Mouse (Mus musculus): ENCODE results near the gene Coa5. TPM values are rescaled to one million over a fixed set of nuclear protein-coding genes. Genes with fewer than 3 reads are reported as not detected.

The Coa5 gene
- total and polyA plus RNA-seq, 3 experiments = 43.8 to 79.8 (median 62.8) TPM

DNA sequence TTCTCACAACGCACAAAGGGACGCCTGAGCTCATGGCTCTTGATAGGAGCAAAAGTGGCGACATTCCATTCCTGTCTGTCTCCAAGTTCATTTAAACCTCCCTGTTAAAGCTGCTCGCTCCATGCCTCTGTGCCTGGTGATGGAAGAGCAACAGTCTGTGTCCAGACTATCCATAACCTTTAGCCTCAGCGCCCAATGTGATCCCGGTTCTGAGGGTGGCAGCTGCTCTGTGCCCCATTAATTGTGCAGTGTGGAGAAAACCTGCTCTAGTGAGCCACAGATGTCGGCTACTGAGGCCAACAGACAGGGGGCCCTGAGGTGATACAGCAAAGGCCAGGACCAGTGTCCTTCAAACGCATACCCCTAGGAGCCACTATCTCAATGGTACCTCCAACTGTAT, 30.2 kb downstream of the Coa5 start:
- in situ Hi-C loops (cut with MboI; ENCODE audit: low pct_ligation_motif_present, low pct_unique_long_range_greater_than_20kb, low sequenced_read_pairs) (loop anchor here (5.0 kb wide), 1 partner anchor 127 kb away; no protein-coding TSS in a partner anchor), dilution Hi-C loops (cut with MboI; ENCODE audit: extremely low pct_ligation_motif_present, extremely low pct_unique_long_range_greater_than_20kb, low sequenced_read_pairs) (no loop called here)
- H3K36me3 ChIP-seq (replicated peaks in 1 of 2; ENCODE audit: control insufficient read depth in 1 of 2, insufficient read depth in 1 of 2, low read length in 1 of 2) = peaks cover 14 to 63% of the 10 kb centered on the region in 2 experiments
- H3K9me3 ChIP-seq (replicated peaks; ENCODE audit: low read length) = no peaks in the 10 kb centered on the region
- TF ChIP-seq E2F4 (IDR thresholded peaks at IDR 0.05; ENCODE audit: insufficient replicate concordance, low read depth, low read length) (no peak), UBTF (IDR thresholded peaks at IDR 0.05; ENCODE audit: low read depth, low read length) (no peak), SMC3 (IDR thresholded peaks at IDR 0.05; ENCODE audit: low read depth, low read length) (no peak), CHD1 (IDR thresholded peaks at IDR 0.05; ENCODE audit: low read depth, low read length) (no peak), MEF2A (IDR thresholded peaks at IDR 0.05; ENCODE audit: borderline replicate concordance, low read depth, low read length) (no peak), BHLHE40 (IDR thresholded peaks at IDR 0.05; ENCODE audit: low read depth, low read length) (no peak), TBP (conservative IDR thresholded peaks at IDR 0.05; ENCODE audit: low read depth, low read length) (no peak), ELF1 (IDR thresholded peaks at IDR 0.05; ENCODE audit: low read depth, low read length) (no peak), JUN (IDR thresholded peaks at IDR 0.05; ENCODE audit: insufficient read depth, low read depth, low read length) (no peak), POLR2A (IDR thresholded peaks at IDR 0.05; ENCODE audit: low read depth, low read length) (no peak), ETS1 (conservative IDR thresholded peaks at IDR 0.05; ENCODE audit: low read depth, low read length) (no peak), ZMIZ1 (IDR thresholded peaks at IDR 0.05; ENCODE audit: low read depth, low read length) (no peak), NRF1 (IDR thresholded peaks at IDR 0.05; ENCODE audit: low read depth, low read length) (no peak), MXI1 (IDR thresholded peaks at IDR 0.05; ENCODE audit: low read depth, low read length) (no peak), RAD21 (IDR thresholded peaks at IDR 0.05; ENCODE audit: low read depth, low read length) (no peak), PAX5 (IDR thresholded peaks at IDR 0.05; ENCODE audit: low read length) (no peak), ZNF384 (IDR thresholded peaks at IDR 0.05; ENCODE audit: low read depth, low read length) (no peak)
- DNase-seq (ENCODE audit: extremely low read depth) = no peak
- H3K4me3 ChIP-seq (replicated peaks in 1 of 3; ENCODE audit: low read depth in 2 of 3, low read length in 2 of 3, poor library complexity in 1 of 3) = no peak overlapping the region
- no peaks in the 10 kb centered on the region for H3K27me3 ChIP-seq (replicated peaks)
- H3K79me2 ChIP-seq (replicated peaks; ENCODE audit: control insufficient read depth, extremely low read depth, insufficient read depth, poor library complexity, severe bottlenecking) = no peaks in the 10 kb centered on the region
- peaks cover 4 to 13% of the 10 kb centered on the region in 2 experiments; a peak in 3 of 4 replicates for H3K4me1 ChIP-seq (ENCODE audit: control insufficient read depth in 1 of 2, insufficient read depth in 2 of 2)
- H3K27ac ChIP-seq (ENCODE audit: insufficient read depth, low read depth) = no peak overlapping the region
- no peak overlapping the region for H3K4me2 ChIP-seq (ENCODE audit: insufficient read depth, low read depth, poor library complexity, severe bottlenecking)
- H3K9ac ChIP-seq (ENCODE audit: insufficient read depth, low read depth) = no peak overlapping the region

DNA sequence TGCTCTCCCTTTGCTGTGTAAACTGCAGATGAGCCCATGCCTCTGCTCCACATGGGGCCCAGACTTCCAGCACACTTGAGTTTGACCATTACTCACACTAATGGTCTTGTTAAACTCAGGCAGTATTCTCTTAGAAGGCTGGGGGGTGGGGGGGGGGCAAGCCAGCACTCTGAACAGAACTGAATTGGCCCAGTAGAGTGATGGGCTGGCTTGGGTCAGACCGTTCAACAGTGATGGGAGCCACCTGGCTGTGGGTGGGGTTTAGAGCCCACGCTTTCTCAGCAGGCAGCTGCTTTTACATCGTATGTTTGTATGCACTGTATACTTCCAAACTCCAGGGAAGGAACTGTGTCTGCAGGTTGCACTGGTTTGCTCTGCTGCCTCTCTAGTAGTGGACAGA, 30.9 kb downstream of the Coa5 start:
- TF ChIP-seq BHLHE40 (IDR thresholded peaks at IDR 0.05; ENCODE audit: low read depth, low read length) = no peak
- no peaks in the 10 kb centered on the region for H3K27me3 ChIP-seq (replicated peaks)
- H3K4me2 ChIP-seq (ENCODE audit: insufficient read depth, low read depth, poor library complexity, severe bottlenecking) = no peak overlapping the region
- H3K36me3 ChIP-seq (replicated peaks in 1 of 2; ENCODE audit: control insufficient read depth in 1 of 2, insufficient read depth in 1 of 2, low read length in 1 of 2) = peaks cover 14 to 68% of the 10 kb centered on the region in 2 experiments
- no peak overlapping the region for H3K27ac ChIP-seq (ENCODE audit: insufficient read depth, low read depth)
- no peak overlapping the region for H3K4me3 ChIP-seq (replicated peaks in 1 of 3; ENCODE audit: low read depth in 2 of 3, low read length in 2 of 3, poor library complexity in 1 of 3)
- no peaks in the 10 kb centered on the region for H3K9me3 ChIP-seq (replicated peaks; ENCODE audit: low read length)
- no peaks in the 10 kb centered on the region for H3K79me2 ChIP-seq (replicated peaks; ENCODE audit: control insufficient read depth, extremely low read depth, insufficient read depth, poor library complexity, severe bottlenecking)
- H3K4me1 ChIP-seq (ENCODE audit: control insufficient read depth in 1 of 2, insufficient read depth in 2 of 2) = peaks cover 4 to 13% of the 10 kb centered on the region in 2 experiments; a peak in 3 of 4 replicates
- no peak overlapping the region for H3K9ac ChIP-seq (ENCODE audit: insufficient read depth, low read depth)
- dilution Hi-C loops (cut with MboI; ENCODE audit: extremely low pct_ligation_motif_present, extremely low pct_unique_long_range_greater_than_20kb, low sequenced_read_pairs) (no loop called here), in situ Hi-C loops (cut with MboI; ENCODE audit: low pct_ligation_motif_present, low pct_unique_long_range_greater_than_20kb, low sequenced_read_pairs) (no loop called here)
- no peak for DNase-seq (ENCODE audit: extremely low read depth)
